Mouse (Mus musculus) liver, embryonic 14.5 days (tissue): Measurements from ENCODE around the gene Sdr42e1.

Source experiments
- CTCF ChIP-seq: IDR thresholded peaks from 2 replicates; pipeline ENCODE4 v1.5.1; 2016; ENCODE audit warnings: antibody characterized with exemption, low read depth, control low read depth
- EP300 ChIP-seq: IDR thresholded peaks from 2 replicates; pipeline ENCODE4 v1.6.1; 2016; ENCODE audit warnings: antibody characterized with exemption, low read depth

DNA sequence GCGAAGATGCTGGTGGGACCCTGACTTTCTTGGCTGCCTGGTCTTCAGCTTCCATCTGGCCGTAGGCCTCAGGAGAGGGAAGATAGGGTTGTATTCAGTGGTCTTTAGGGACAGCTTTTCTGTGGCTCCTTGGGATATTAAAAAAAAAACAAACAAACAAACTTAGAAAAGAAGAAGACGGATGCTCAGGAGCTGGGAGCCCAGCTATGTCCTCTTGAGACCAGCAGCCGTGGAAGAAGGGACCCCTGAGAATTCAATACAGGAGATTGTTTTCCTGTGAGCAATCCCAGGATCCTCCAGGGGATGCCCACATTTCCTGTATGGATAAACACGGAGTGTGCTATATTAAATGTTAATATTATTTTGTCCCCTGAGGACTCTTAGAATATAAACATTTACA, 1.7 kb upstream of the Sdr42e1 start:
- no peak for TF ChIP-seq CTCF
- no peak for TF ChIP-seq EP300
